Mouse (Mus musculus) lung, postnatal 0 days (tissue): ENCODE data around the gene Plekhs1. TPM values are rescaled to one million over a fixed set of nuclear protein-coding genes. Genes with fewer than 3 reads are reported as not detected.

Experiments used
- ATAC-seq: fragments of 200-750 bp; cut with Nextera tagmentation; 2 replicates; pipeline ENCODE4 v1.8.0; 2017; ENCODE audit warnings: moderate library complexity
- DNase-seq: peaks from one replicate; pipeline ENCODE4 v3.0.0-alpha.2; 2016; ENCODE audit warnings: low spot score
- H3K27ac ChIP-seq: fragments of 300-500 bp; sonication (generic); 2 replicates; pipeline ENCODE4 v1.5.1; 2014; ENCODE audit warnings: antibody characterized with exemption, mild to moderate bottlenecking, low read length, mixed read lengths
- H3K27me3 ChIP-seq: fragments of 300-500 bp; sonication (generic); replicated peaks from 2 replicates; pipeline ENCODE4 v1.6.1; 2014; ENCODE audit warnings: low read length, mixed read lengths; ENCODE audit not compliant: insufficient read depth
- H3K36me3 ChIP-seq: fragments of 300-500 bp; sonication (generic); 2 replicates; pipeline ENCODE4 v1.6.1; 2014; ENCODE audit warnings: low read length, mixed read lengths; ENCODE audit not compliant: insufficient read depth
- H3K4me1 ChIP-seq: fragments of 300-500 bp; sonication (generic); 2 replicates; pipeline ENCODE4 v1.6.1; 2014; ENCODE audit warnings: antibody characterized with exemption, low read depth, low read length, mixed read lengths; ENCODE audit not compliant: insufficient read depth
- H3K4me2 ChIP-seq: fragments of 300-500 bp; sonication (generic); replicated peaks from 2 replicates; pipeline ENCODE4 v1.6.1; 2014; ENCODE audit warnings: low read depth, mild to moderate bottlenecking, low read length, moderate library complexity, mixed read lengths
- H3K4me3 ChIP-seq: fragments of 300-500 bp; sonication (generic); 2 replicates; pipeline ENCODE4 v1.5.1; 2014; ENCODE audit warnings: low read depth, low read length
- H3K9ac ChIP-seq: fragments of 300-500 bp; sonication (generic); replicated peaks from 2 replicates; pipeline ENCODE4 v1.6.1; 2014; ENCODE audit warnings: low read depth, mild to moderate bottlenecking
- H3K9me3 ChIP-seq: fragments of 300-500 bp; sonication (generic); 2 replicates; pipeline ENCODE4 v1.6.1; 2016; ENCODE audit warnings: low read length, mixed read lengths
- CTCF ChIP-seq: IDR thresholded peaks from 2 replicates; pipeline ENCODE4 v1.5.1; 2016; ENCODE audit warnings: antibody characterized with exemption, mild to moderate bottlenecking
- EP300 ChIP-seq: IDR thresholded peaks from 2 replicates; pipeline ENCODE4 v1.6.1; 2016; ENCODE audit warnings: antibody characterized with exemption, mild to moderate bottlenecking, control low read depth
- WGBS: fragments of 180-500 bp; shearing (Covaris S2); extraction: QIAGEN DNeasy Blood & Tissue Kit; methylation state at CpG from one replicate; pipeline ENCODE4 v1.1.7; 2014; 5-methylcytosine and 5-hydroxymethylcytosine counted together
- polyA plus RNA-seq: library from polyadenylated mRNA; unstranded; fragments of >200 nt; fragmentation: Nextera tagmentation; extraction: Ambion mirVana; gene quantifications from 2 replicates; pipeline ENCODE4 v1.2.1, GENCODE M21; 2015

Gene Plekhs1
- polyA plus RNA-seq, 1 experiment from 2014 or later, result 0.21 TPM

DNA sequence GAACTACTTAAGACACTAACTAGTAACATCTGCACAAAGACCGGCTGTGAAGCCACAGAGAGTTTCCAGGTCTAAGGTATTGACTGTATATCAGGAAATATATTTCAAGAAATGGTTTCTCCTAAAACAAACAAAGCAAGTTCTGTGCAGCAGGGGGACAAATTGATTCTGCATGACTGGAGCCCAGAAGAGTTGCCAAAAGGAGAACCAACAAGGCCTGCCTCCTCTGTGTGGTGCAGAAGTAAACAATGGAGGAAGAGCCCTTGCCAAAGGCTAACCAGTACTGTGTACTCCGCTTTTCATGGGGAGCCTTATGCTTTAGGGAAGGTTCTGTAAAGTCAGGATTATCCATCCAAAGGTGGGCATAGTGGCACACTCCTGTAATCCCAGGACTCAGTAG lies 1.2 kb upstream of the Plekhs1 start:
- DNase-seq (no peak), ATAC-seq (no peak)

DNA sequence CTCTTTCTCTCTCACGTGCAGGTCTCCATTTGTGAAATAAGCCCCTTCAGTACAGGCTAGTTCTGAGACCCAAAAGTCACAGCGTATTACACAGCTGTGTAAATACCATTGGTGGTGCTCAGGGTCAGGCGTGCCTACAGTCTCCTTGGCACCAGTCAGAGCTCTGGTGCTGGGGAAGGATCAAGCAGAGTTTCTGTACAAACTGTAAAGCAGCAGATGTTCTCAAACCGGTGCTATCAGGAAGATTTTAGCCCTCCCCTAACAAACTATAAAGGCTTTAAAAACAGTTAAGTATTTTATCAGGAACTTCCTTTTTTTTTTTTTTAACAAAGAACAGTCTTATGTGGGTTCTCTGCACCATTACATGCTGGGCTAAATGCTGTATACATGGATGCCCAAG lies 1.3 kb downstream of the Plekhs1 start:
- Histone ChIP-seq H3K27me3 (no peaks in the 10 kb centered on the region), H3K36me3 (no peaks in the 10 kb centered on the region), H3K4me3 (no peak overlapping the region), H3K9me3 (no peaks in the 10 kb centered on the region), H3K4me2 (no peak overlapping the region), H3K27ac (no peak overlapping the region), H3K4me1 (no peaks in the 10 kb centered on the region), H3K9ac (no peak overlapping the region)
- ATAC-seq (no peak), DNase-seq (no peak)
- WGBS, result 49% methylated on average over 4 of the region's 4 CpGs
- TF ChIP-seq CTCF (no peak), EP300 (no peak)

More for the DNA sequence above, 1.2 kb upstream of the Plekhs1 start:
- H3K4me3 ChIP-seq, result no peak overlapping the region
- H3K9ac ChIP-seq, result no peak overlapping the region
- H3K27me3 ChIP-seq, result no peaks in the 10 kb centered on the region
- no peak overlapping the region for H3K4me2 ChIP-seq
- H3K27ac ChIP-seq, result no peak overlapping the region
- H3K4me1 ChIP-seq, result no peaks in the 10 kb centered on the region
- WGBS, result 84% methylated on average over 2 of the region's 2 CpGs
- H3K36me3 ChIP-seq, result no peaks in the 10 kb centered on the region
- H3K9me3 ChIP-seq, result no peaks in the 10 kb centered on the region
- TF ChIP-seq EP300, result no peak
- TF ChIP-seq CTCF, result no peak

DNA sequence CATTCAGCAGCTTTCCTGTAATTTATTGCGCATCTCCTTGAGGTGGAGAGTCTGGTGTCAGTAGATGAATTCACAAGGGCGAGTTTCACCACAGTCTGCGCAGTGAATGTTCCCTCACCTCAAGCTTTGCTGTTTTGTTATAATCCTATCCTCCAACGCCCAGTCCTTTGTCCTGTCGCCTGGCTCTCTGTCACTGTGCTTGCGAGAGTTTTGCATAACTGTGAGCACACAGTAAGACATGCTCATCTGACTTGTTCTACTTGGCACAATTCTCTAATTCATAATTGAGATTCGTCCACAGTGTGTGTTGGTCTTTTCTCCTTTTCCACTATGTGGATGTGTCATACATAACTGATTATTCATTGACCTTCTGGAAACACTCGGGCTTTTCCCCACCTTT lies 5.0 kb downstream of the Plekhs1 start:
- no peak overlapping the region for H3K4me2 ChIP-seq
- no peak for TF ChIP-seq CTCF
- TF ChIP-seq EP300, result no peak
- 83% methylated on average over 8 of the region's 8 CpGs for WGBS
- H3K36me3 ChIP-seq, result no peaks in the 10 kb centered on the region
- no peaks in the 10 kb centered on the region for H3K9me3 ChIP-seq
- no peak overlapping the region for H3K4me3 ChIP-seq
- ATAC-seq (no peak), DNase-seq (no peak)
- H3K27ac ChIP-seq, result no peak overlapping the region
- no peaks in the 10 kb centered on the region for H3K4me1 ChIP-seq
- no peaks in the 10 kb centered on the region for H3K27me3 ChIP-seq
- H3K9ac ChIP-seq, result no peak overlapping the region

DNA sequence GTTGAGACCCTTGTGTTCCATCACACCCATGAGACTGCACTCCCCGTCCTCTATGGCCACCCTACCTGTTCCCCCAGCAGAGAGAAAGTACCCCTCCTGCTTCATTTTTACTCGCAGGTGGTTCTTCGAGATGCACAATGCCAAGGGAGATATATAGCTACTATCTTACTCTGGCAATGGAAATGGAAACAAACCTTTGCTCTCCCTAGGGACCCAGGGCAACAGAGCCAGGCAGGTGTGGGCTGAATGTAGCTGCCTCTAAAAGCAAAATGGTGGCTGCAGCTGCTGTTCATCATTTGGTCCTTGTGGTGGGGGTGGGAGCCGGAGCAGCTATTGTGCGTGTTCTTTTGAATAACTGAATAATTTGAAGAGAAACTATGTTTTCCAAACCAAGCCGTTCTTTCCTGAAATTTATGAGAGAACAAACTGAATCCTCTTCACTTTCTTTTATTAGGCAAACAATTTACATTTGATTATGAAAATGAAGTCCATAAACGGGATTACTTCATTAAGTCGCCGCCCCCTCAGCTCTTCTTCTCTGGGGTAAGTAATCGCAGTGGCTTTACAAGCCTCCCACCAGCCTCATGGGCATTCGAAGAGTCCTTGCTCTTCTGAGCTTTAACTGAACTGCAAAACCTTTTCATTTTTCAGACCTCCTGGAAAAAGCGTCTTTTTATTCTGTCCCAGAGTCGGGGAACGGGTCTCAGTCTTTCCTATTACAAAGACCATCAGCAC lies 9.0 kb downstream of the Plekhs1 start:
- ATAC-seq, result no peak
- H3K9ac ChIP-seq, result no peak overlapping the region
- H3K36me3 ChIP-seq, result no peaks in the 10 kb centered on the region
- no peak overlapping the region for H3K4me2 ChIP-seq
- no peaks in the 10 kb centered on the region for H3K27me3 ChIP-seq
- TF ChIP-seq CTCF (no peak), EP300 (no peak)
- H3K27ac ChIP-seq, result no peak overlapping the region
- no peaks in the 10 kb centered on the region; the same call in 1 of the 2 replicates for H3K4me1 ChIP-seq
- no peak overlapping the region for H3K4me3 ChIP-seq
- WGBS, result 86% methylated on average over 14 of the region's 14 CpGs
- no peaks in the 10 kb centered on the region for H3K9me3 ChIP-seq
- DNase-seq, result no peak

DNA sequence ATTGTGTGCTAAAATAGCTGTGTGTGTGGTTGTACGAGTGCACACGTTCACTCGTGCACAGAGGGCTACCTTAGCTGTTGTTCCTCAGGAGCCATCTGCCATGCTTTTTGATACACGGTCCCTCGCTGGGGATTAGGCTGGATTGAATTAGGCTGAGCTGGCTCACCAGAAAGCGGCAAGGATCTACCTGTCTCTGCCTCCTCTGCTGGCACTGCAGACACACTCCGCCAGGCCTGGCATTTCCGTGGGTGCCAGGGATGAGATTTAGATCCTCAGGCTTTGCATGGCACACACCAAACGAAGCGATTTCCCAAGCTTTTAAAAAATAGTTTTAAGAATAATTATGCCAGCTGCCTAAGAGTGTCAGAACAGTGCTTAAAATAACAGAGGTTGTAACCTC lies 10.5 kb downstream of the Plekhs1 start:
- Histone ChIP-seq H3K36me3 (no peaks in the 10 kb centered on the region), H3K9me3 (no peaks in the 10 kb centered on the region), H3K27me3 (no peaks in the 10 kb centered on the region), H3K27ac (no peak overlapping the region), H3K4me3 (no peak overlapping the region), H3K4me2 (no peak overlapping the region), H3K9ac (no peak overlapping the region), H3K4me1 (no peaks in the 10 kb centered on the region; the same call in 1 of the 2 replicates)
- ATAC-seq (no peak), DNase-seq (no peak)
- TF ChIP-seq EP300, result no peak
- no peak for TF ChIP-seq CTCF
- WGBS, result 82% methylated on average over 10 of the region's 10 CpGs

DNA sequence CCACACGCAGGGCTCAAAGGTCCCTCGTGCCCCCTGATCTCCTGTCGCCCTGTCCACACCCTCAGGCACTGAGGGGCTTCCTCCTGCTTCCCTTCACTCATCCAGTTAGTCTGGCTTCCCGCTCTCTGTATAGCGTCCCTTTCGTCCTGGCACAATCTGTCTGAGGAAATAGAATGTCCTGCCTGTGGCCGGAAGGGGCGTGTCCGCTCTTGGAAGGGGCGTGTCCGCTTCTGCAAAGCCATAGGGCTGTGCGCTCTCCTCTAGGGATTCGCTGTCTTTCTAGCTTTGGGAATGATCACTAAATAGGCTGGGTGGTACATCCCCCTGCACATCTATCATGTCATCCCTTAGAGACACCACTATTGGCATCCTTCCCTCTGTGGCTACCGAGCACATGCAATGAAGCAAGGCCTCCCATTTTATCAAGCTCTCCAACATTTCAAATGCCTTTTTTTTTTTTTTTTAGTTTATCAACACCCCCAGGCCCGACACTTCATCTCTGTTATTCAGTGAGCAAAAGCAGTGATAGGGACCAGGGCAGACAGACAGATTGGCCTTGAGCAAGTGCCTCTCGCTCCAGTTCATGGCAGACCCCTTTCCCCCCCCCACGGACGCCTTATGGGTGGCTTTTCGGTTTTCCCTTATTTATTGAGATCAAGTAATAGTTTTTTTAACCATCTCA lies 13.6 kb downstream of the Plekhs1 start:
- peak; percentile 59 for DNase-seq
- Histone ChIP-seq H3K27ac (no peak overlapping the region), H3K9me3 (no peaks in the 10 kb centered on the region), H3K4me3 (no peak overlapping the region), H3K36me3 (no peaks in the 10 kb centered on the region), H3K4me2 (peak overlapping the region; percentile 29), H3K4me1 (no peaks in the 10 kb centered on the region; the same call in 1 of the 2 replicates), H3K27me3 (no peaks in the 10 kb centered on the region), H3K9ac (no peak overlapping the region)
- 45% methylated on average over 19 of the region's 19 CpGs for WGBS
- peak; percentile 82 for ATAC-seq
- TF ChIP-seq CTCF (no peak), EP300 (no peak)
